Mouse (Mus musculus) limb, embryonic 12.5 days (tissue): ENCODE data around the gene Tpo. TPM values are rescaled to one million over a fixed set of nuclear protein-coding genes. Genes with fewer than 3 reads are reported as not detected.

Experiments
- ATAC-seq: fragments of 200-750 bp; cut with Nextera tagmentation; 2 replicates; pipeline ENCODE4 v1.8.0; 2017; ENCODE audit warnings: low read depth, moderate TSS enrichment; ENCODE audit not compliant: insufficient number of reproducible peaks, insufficient read depth, low FRiP score, low TSS enrichment
- H3K27ac ChIP-seq: fragments of 300-500 bp; sonication (generic); 2 replicates; pipeline ENCODE4 v1.5.1; 2016; ENCODE audit warnings: mild to moderate bottlenecking, moderate library complexity
- H3K27me3 ChIP-seq: fragments of 300-500 bp; sonication (generic); 2 replicates; pipeline ENCODE4 v1.6.1; 2016; ENCODE audit warnings: mild to moderate bottlenecking, moderate library complexity
- H3K36me3 ChIP-seq: fragments of 300-500 bp; sonication (generic); 2 replicates; pipeline ENCODE4 v1.6.1; 2016; ENCODE audit warnings: mild to moderate bottlenecking, moderate library complexity
- H3K4me1 ChIP-seq: fragments of 300-500 bp; sonication (generic); replicated peaks from 2 replicates; pipeline ENCODE4 v1.6.1; 2016
- H3K4me2 ChIP-seq: fragments of 300-500 bp; sonication (generic); 2 replicates; pipeline ENCODE4 v1.6.1; 2016; ENCODE audit warnings: mild to moderate bottlenecking, moderate library complexity
- H3K4me3 ChIP-seq: fragments of 300-500 bp; sonication (generic); replicated peaks from 2 replicates; pipeline ENCODE4 v1.5.1; 2016; ENCODE audit warnings: mild to moderate bottlenecking
- H3K9ac ChIP-seq: fragments of 300-500 bp; sonication (generic); replicated peaks from 2 replicates; pipeline ENCODE4 v1.6.1; 2016; ENCODE audit warnings: mild to moderate bottlenecking, moderate library complexity
- H3K9me3 ChIP-seq: fragments of 300-500 bp; sonication (generic); 2 replicates; pipeline ENCODE4 v1.6.1; 2016; ENCODE audit warnings: mild to moderate bottlenecking, moderate library complexity
- WGBS: fragments of 180-500 bp; shearing (Covaris S2); methylation state at CpG from one replicate; pipeline ENCODE4 v1.1.7; 2016; 5-methylcytosine and 5-hydroxymethylcytosine counted together
- polyA plus RNA-seq: library from polyadenylated mRNA; unstranded; fragments of >200 nt; fragmentation: Nextera tagmentation; extraction: Ambion mirVana; gene quantifications from 2 replicates; pipeline ENCODE4 v1.2.1, GENCODE M21; 2016

The Tpo gene
- polyA plus RNA-seq, 1 experiment from 2014 or later = not detected

GRCm38 (mm10) chr12:30154079-30154673 lies 21.8 kb upstream of the Tpo start:
- Histone ChIP-seq H3K27ac (no peak overlapping the region), H3K9me3 (no peaks in the 10 kb centered on the region)
- 67% methylated on average over 7 of the region's 7 CpGs for WGBS

GRCm38 (mm10) chr12:30142085-30142484 lies 9.7 kb upstream of the Tpo start:
- no peak for ATAC-seq
- no peak overlapping the region for H3K9ac ChIP-seq
- no peak overlapping the region for H3K4me3 ChIP-seq
- H3K4me1 ChIP-seq = no peaks in the 10 kb centered on the region
- no peaks in the 10 kb centered on the region for H3K27me3 ChIP-seq
- no peak overlapping the region for H3K27ac ChIP-seq
- H3K4me2 ChIP-seq = no peak overlapping the region
- H3K36me3 ChIP-seq = no peaks in the 10 kb centered on the region
- WGBS = 62% methylated on average over 3 of the region's 3 CpGs
- H3K9me3 ChIP-seq = no peaks in the 10 kb centered on the region

More at GRCm38 (mm10) chr12:30154079-30154673, 21.8 kb upstream of the Tpo start:
- H3K27me3 ChIP-seq = no peaks in the 10 kb centered on the region
- no peak overlapping the region for H3K4me3 ChIP-seq
- no peak overlapping the region for H3K9ac ChIP-seq
- H3K36me3 ChIP-seq = no peaks in the 10 kb centered on the region
- H3K4me2 ChIP-seq = no peak overlapping the region
- ATAC-seq = no peak
- no peaks in the 10 kb centered on the region for H3K4me1 ChIP-seq

- H3K27me3 ChIP-seq = no peaks in the 10 kb centered on the region
- H3K36me3 ChIP-seq = no peaks in the 10 kb centered on the region
- no peak for ATAC-seq
- H3K4me1 ChIP-seq = no peaks in the 10 kb centered on the region
- WGBS = 77% methylated on average over 6 of the region's 6 CpGs
- H3K4me3 ChIP-seq = no peak overlapping the region
- no peaks in the 10 kb centered on the region for H3K9me3 ChIP-seq
- no peak overlapping the region for H3K4me2 ChIP-seq
- H3K9ac ChIP-seq = no peak overlapping the region
- no peak overlapping the region for H3K27ac ChIP-seq
Observed at GRCm38 (mm10) chr12:30129411-30129716, 3.1 kb downstream of the Tpo start.

GRCm38 (mm10) chr12:30128561-30129410 lies 3.6 kb downstream of the Tpo start:
- no peak overlapping the region for H3K4me3 ChIP-seq
- no peaks in the 10 kb centered on the region for H3K36me3 ChIP-seq
- H3K27ac ChIP-seq = no peak overlapping the region
- no peak for ATAC-seq
- H3K9me3 ChIP-seq = no peaks in the 10 kb centered on the region
- H3K9ac ChIP-seq = no peak overlapping the region
- no peak overlapping the region for H3K4me2 ChIP-seq
- 76% methylated on average over 7 of the region's 7 CpGs for WGBS
- no peaks in the 10 kb centered on the region for H3K27me3 ChIP-seq
- H3K4me1 ChIP-seq = no peaks in the 10 kb centered on the region

- Histone ChIP-seq H3K9ac (no peak overlapping the region), H3K9me3 (no peaks in the 10 kb centered on the region), H3K27ac (no peak overlapping the region), H3K4me1 (no peaks in the 10 kb centered on the region), H3K4me3 (no peak overlapping the region), H3K36me3 (no peaks in the 10 kb centered on the region), H3K4me2 (no peak overlapping the region), H3K27me3 (no peaks in the 10 kb centered on the region)
- WGBS = 69% methylated on average over 7 of the region's 7 CpGs
- ATAC-seq = no peak
Observed at GRCm38 (mm10) chr12:30122347-30122746, 10.1 kb downstream of the Tpo start.

GRCm38 (mm10) chr12:30112271-30112670 lies 20.2 kb downstream of the Tpo start:
- Histone ChIP-seq H3K9me3 (no peaks in the 10 kb centered on the region), H3K4me2 (no peak overlapping the region), H3K36me3 (no peaks in the 10 kb centered on the region), H3K4me3 (no peak overlapping the region), H3K27me3 (no peaks in the 10 kb centered on the region), H3K4me1 (no peaks in the 10 kb centered on the region), H3K9ac (no peak overlapping the region), H3K27ac (no peak overlapping the region)
- WGBS = 89% methylated on average over 2 of the region's 2 CpGs
- no peak for ATAC-seq

GRCm38 (mm10) chr12:30109646-30110605 lies 22.5 kb downstream of the Tpo start:
- no peak overlapping the region for H3K27ac ChIP-seq
- no peaks in the 10 kb centered on the region for H3K9me3 ChIP-seq
- no peak overlapping the region for H3K4me3 ChIP-seq
- 71% methylated on average over 14 of the region's 14 CpGs for WGBS
- no peaks in the 10 kb centered on the region for H3K4me1 ChIP-seq
- no peak for ATAC-seq
- H3K36me3 ChIP-seq = no peaks in the 10 kb centered on the region
- no peak overlapping the region for H3K4me2 ChIP-seq
- no peak overlapping the region for H3K9ac ChIP-seq
- 0 out of 2 replicates have a peak, but pooled peaks cover 2% of the 10 kb centered on the region for H3K27me3 ChIP-seq

- Histone ChIP-seq H3K27ac (no peak overlapping the region), H3K9ac (0 out of 2 replicates have a peak overlapping the region, but pooled peaks have one; percentile 27), H3K4me2 (peak overlapping the region; percentile 43), H3K4me3 (no peak overlapping the region), H3K27me3 (peaks cover 10% of the 10 kb centered on the region), H3K9me3 (no peaks in the 10 kb centered on the region), H3K4me1 (0 out of 2 replicates have a peak, but pooled peaks cover 6% of the 10 kb centered on the region), H3K36me3 (no peaks in the 10 kb centered on the region)
- ATAC-seq = 0 out of 2 replicates have a peak, but pooled peaks have one; percentile 20
- 34% methylated on average over 29 of the region's 29 CpGs for WGBS
Observed at GRCm38 (mm10) chr12:30102891-30103565, 29.4 kb downstream of the Tpo start.

GRCm38 (mm10) chr12:30092081-30092480 lies 40.3 kb downstream of the Tpo start:
- Histone ChIP-seq H3K4me2 (no peak overlapping the region), H3K36me3 (no peaks in the 10 kb centered on the region), H3K27ac (no peak overlapping the region), H3K4me1 (no peaks in the 10 kb centered on the region), H3K4me3 (no peak overlapping the region), H3K27me3 (no peaks in the 10 kb centered on the region), H3K9me3 (no peaks in the 10 kb centered on the region), H3K9ac (no peak overlapping the region)
- ATAC-seq = no peak
- 88% methylated on average over 5 of the region's 5 CpGs for WGBS

GRCm38 (mm10) chr12:30083971-30084370 lies 48.5 kb downstream of the Tpo start:
- ATAC-seq = no peak
- Histone ChIP-seq H3K9ac (no peak overlapping the region), H3K9me3 (0 out of 2 replicates have a peak, but pooled peaks cover 11% of the 10 kb centered on the region), H3K36me3 (no peaks in the 10 kb centered on the region), H3K27ac (no peak overlapping the region), H3K4me1 (no peaks in the 10 kb centered on the region), H3K4me3 (no peak overlapping the region), H3K27me3 (no peaks in the 10 kb centered on the region), H3K4me2 (no peak overlapping the region)
- WGBS = 79% methylated on average over 3 of the region's 3 CpGs
